32 mouse cellular contexts compared by ENCODE assay signal in the genomic region with DNA sequence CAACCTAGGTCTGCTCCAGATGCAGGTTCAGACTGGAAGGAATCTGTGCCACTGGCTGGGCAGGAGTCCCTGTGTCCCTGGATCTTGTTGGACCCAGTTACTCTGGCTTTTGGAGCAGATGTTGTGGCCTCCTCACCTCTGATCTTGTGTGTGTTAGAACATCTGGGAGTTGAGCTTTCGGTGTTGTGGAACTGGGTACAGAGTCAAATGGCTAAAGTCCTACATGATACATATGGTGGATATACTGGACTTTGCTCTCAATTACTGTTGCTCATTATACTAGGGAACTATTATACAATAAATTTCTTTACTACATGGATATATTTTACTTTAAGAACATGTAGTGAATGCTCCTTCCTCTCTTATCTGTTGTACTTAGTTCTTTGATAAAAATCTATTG. TPM values are rescaled to one million over a fixed set of nuclear protein-coding genes. Genes with fewer than 3 reads are reported as not detected.
DNase-seq lines count a peak whose midpoint lies in the region; ATAC-seq and TF ChIP-seq lines count a peak whose summit lies in the region.
"Had no signal": no experiment of that assay in that cellular context is flagged by ENCODE, and none has a peak within 500 bp of the region (broad histone marks: within the 10 kb centered on the region; RNA-seq: fewer than 3 reads in every experiment).

No protein-coding gene starts in this region.

- H3K9ac ChIP-seq in liver, adult 2 months (ENCODE audit: low read depth, low read length) = no peak overlapping the region
- H3K9ac ChIP-seq in liver, embryonic 12.5 days = no peak overlapping the region
- H3K9ac ChIP-seq in intestine, postnatal 0 days (ENCODE audit: low read depth, low read length) = no peak overlapping the region
- no peak overlapping the region for H3K9ac ChIP-seq in neural tube, embryonic 15.5 days (replicated peaks)
- H3K9ac ChIP-seq: embryonic facial prominence, embryonic 13.5 days; embryonic facial prominence, embryonic 15.5 days; forebrain, embryonic 12.5 days had no signal

- no peaks in the 10 kb centered on the region for H3K36me3 ChIP-seq in liver, adult 2 months (ENCODE audit: control insufficient read depth, insufficient read depth, low read length)
- no peaks in the 10 kb centered on the region for H3K36me3 ChIP-seq in liver, embryonic 12.5 days
- H3K36me3 ChIP-seq in intestine, postnatal 0 days (ENCODE audit: control insufficient read depth, insufficient read depth) = no peaks in the 10 kb centered on the region
- H3K36me3 ChIP-seq in small intestine, adult 2 months (ENCODE audit: control insufficient read depth, insufficient read depth, low read length) = peaks cover 11% of the 10 kb centered on the region
- H3K36me3 ChIP-seq in neural tube, embryonic 15.5 days = no peaks in the 10 kb centered on the region
- H3K36me3 ChIP-seq: embryonic facial prominence, embryonic 13.5 days; embryonic facial prominence, embryonic 15.5 days; forebrain, embryonic 10.5 days; forebrain, embryonic 12.5 days; G1E had no signal

- H3K79me2 ChIP-seq in liver, adult 2 months (ENCODE audit: control insufficient read depth, insufficient read depth, low read length) = no peaks in the 10 kb centered on the region

- H3K27me3 ChIP-seq in liver, adult 2 months (ENCODE audit: control insufficient read depth, insufficient read depth, low read length) = no peaks in the 10 kb centered on the region
- no peaks in the 10 kb centered on the region for H3K27me3 ChIP-seq in liver, embryonic 12.5 days (replicated peaks)
- no peaks in the 10 kb centered on the region for H3K27me3 ChIP-seq in intestine, postnatal 0 days (replicated peaks; ENCODE audit: control insufficient read depth, insufficient read depth, low read length)
- no peaks in the 10 kb centered on the region for H3K27me3 ChIP-seq in small intestine, adult 2 months (ENCODE audit: control insufficient read depth, insufficient read depth, low read length)
- H3K27me3 ChIP-seq in neural tube, embryonic 15.5 days (replicated peaks) = no peaks in the 10 kb centered on the region
- H3K27me3 ChIP-seq: CH12.LX; embryonic facial prominence, embryonic 13.5 days; embryonic facial prominence, embryonic 15.5 days; forebrain, embryonic 12.5 days had no signal

- TF ChIP-seq POLR2A in liver, adult 2 months (IDR thresholded peaks at IDR 0.05; ENCODE audit: extremely low read depth, insufficient read depth, low read length) = no peak
- TF ChIP-seq POLR2A in small intestine, adult 2 months (IDR thresholded peaks at IDR 0.05; ENCODE audit: low read depth, low read length) = no peak

- H3K4me2 ChIP-seq in liver, embryonic 12.5 days = no peak overlapping the region
- no peak overlapping the region for H3K4me2 ChIP-seq in intestine, postnatal 0 days (replicated peaks; ENCODE audit: low read depth)
- H3K4me2 ChIP-seq in neural tube, embryonic 15.5 days = no peak overlapping the region
- H3K4me2 ChIP-seq: embryonic facial prominence, embryonic 13.5 days; embryonic facial prominence, embryonic 15.5 days; forebrain, embryonic 12.5 days had no signal

- WGBS in liver, adult 2 months = 42% methylated on average over 1 of the region's 1 CpGs
- 91% methylated on average over 1 of the region's 1 CpGs for WGBS in liver, embryonic 12.5 days (ENCODE audit: insufficient replicate concordance)
- WGBS in intestine, postnatal 0 days = 58% methylated on average over 1 of the region's 1 CpGs
- 15% methylated on average over 1 of the region's 1 CpGs for WGBS in small intestine, adult 2 months
- WGBS in neural tube, embryonic 15.5 days = 97% methylated on average over 1 of the region's 1 CpGs

- intact Hi-C loops in heart, postnatal 14 days (cut with DNase I) = no loop called here

- H3K4me3 ChIP-seq in liver, adult 2 months (ENCODE audit: insufficient read depth, low read depth, low read length) = no peak overlapping the region
- H3K4me3 ChIP-seq in liver, embryonic 12.5 days = no peak overlapping the region
- no peak overlapping the region for H3K4me3 ChIP-seq in intestine, postnatal 0 days (ENCODE audit: low read depth, low read length)
- H3K4me3 ChIP-seq in small intestine, adult 2 months (ENCODE audit: low read depth, low read length) = no peak overlapping the region
- no peak overlapping the region for H3K4me3 ChIP-seq in neural tube, embryonic 15.5 days (replicated peaks)
- H3K4me3 ChIP-seq: embryonic facial prominence, embryonic 13.5 days; embryonic facial prominence, embryonic 15.5 days; erythroblast, embryonic 14.5 days; forebrain, embryonic 10.5 days; forebrain, embryonic 12.5 days had no signal

- no peak overlapping the region; the same call in 1 of the 2 replicates for H3K27ac ChIP-seq in liver, adult 2 months (replicated peaks; ENCODE audit: insufficient read depth, low read depth, low read length)
- no peak overlapping the region for H3K27ac ChIP-seq in liver, embryonic 12.5 days
- H3K27ac ChIP-seq in intestine, postnatal 0 days (ENCODE audit: low read depth, low read length) = peak overlapping the region; percentile 91
- peak overlapping the region; percentile 95 for H3K27ac ChIP-seq in small intestine, adult 2 months (ENCODE audit: insufficient read depth, low read depth, low read length)
- H3K27ac ChIP-seq in neural tube, embryonic 15.5 days (replicated peaks) = no peak overlapping the region
- H3K27ac ChIP-seq: embryonic facial prominence, embryonic 13.5 days; embryonic facial prominence, embryonic 15.5 days; forebrain, embryonic 10.5 days; forebrain, embryonic 12.5 days had no signal

- peak; percentile 39 for DNase-seq in heart, adult 11 months
- no peak for DNase-seq in heart, postnatal 14 days
- DNase-seq in liver, adult 2 months (ENCODE audit: extremely low read depth, low read depth, low spot score) = peak; percentile 27
- no peak for DNase-seq in spleen, postnatal 10 days (ENCODE audit: low spot score in 2 of 2)
- DNase-seq: adrenal gland, adult 8-10 months; adrenal gland, postnatal 14 days; adrenal gland, postnatal 36 days; B cell, adult 2 months; cerebellum, adult 11-12 months; cerebellum, adult 2 months; cerebellum, adult 9-10 months; cerebellum, postnatal 10 days; cerebellum, postnatal 25 days; embryo, embryonic 11 days had no signal

- no peak for TF ChIP-seq CTCF in liver, adult 2 months (IDR thresholded peaks at IDR 0.05; ENCODE audit: low read depth, low read length)
- TF ChIP-seq CTCF in intestine, postnatal 0 days (IDR thresholded peaks at IDR 0.05; ENCODE audit: low read depth) = no peak
- no peak for TF ChIP-seq CTCF in small intestine, adult 2 months (IDR thresholded peaks at IDR 0.05; ENCODE audit: extremely low read depth, insufficient read length, insufficient replicate concordance, low read depth, low read length)

- ATAC-seq in liver, embryonic 12.5 days = no peak
- ATAC-seq in intestine, postnatal 0 days = peak; percentile 86
- ATAC-seq in neural tube, embryonic 15.5 days (ENCODE audit: low FRiP score) = no peak
- ATAC-seq: activated CD4-positive, CD25-positive, alpha-beta regulatory T cell, adult 4 months; CD4-positive, CD25-positive, alpha-beta regulatory T cell, adult 4 months; forebrain, embryonic 14.5 days; Patski had no signal

- no peaks in the 10 kb centered on the region for H3K9me3 ChIP-seq in liver, embryonic 12.5 days (replicated peaks)
- no peaks in the 10 kb centered on the region for H3K9me3 ChIP-seq in intestine, postnatal 0 days (ENCODE audit: control insufficient read depth)
- no peaks in the 10 kb centered on the region for H3K9me3 ChIP-seq in neural tube, embryonic 15.5 days (replicated peaks)
- H3K9me3 ChIP-seq: embryonic facial prominence, embryonic 13.5 days; embryonic facial prominence, embryonic 15.5 days; forebrain, embryonic 10.5 days; forebrain, embryonic 12.5 days had no signal

- no peaks in the 10 kb centered on the region; the same call in 1 of the 2 replicates for H3K4me1 ChIP-seq in liver, adult 2 months (ENCODE audit: control insufficient read depth, insufficient read depth, low read length)
- H3K4me1 ChIP-seq in liver, embryonic 12.5 days = no peaks in the 10 kb centered on the region
- 0 out of 2 replicates have a peak, but pooled peaks cover 4% of the 10 kb centered on the region for H3K4me1 ChIP-seq in intestine, postnatal 0 days (replicated peaks; ENCODE audit: control insufficient read depth, insufficient read depth, low read length)
- H3K4me1 ChIP-seq in small intestine, adult 2 months (ENCODE audit: control insufficient read depth, insufficient read depth, insufficient read length, low read length) = peaks cover 5% of the 10 kb centered on the region; the same call in 1 of the 2 replicates
- no peaks in the 10 kb centered on the region for H3K4me1 ChIP-seq in neural tube, embryonic 15.5 days
- H3K4me1 ChIP-seq: embryonic facial prominence, embryonic 13.5 days; embryonic facial prominence, embryonic 15.5 days; forebrain, embryonic 10.5 days; forebrain, embryonic 12.5 days had no signal

RNA-seq across cellular contexts. Expression of a gene that starts 0.9 kb away (rescaled TPM):
- total RNA-seq in heart, postnatal 14 days (2021) = under 1 TPM; 0.22 to 0.60 TPM
- total RNA-seq in liver, adult 2 months (2014; rRNA removed) = 9.0 and 25.9 TPM in 2 replicates
- polyA plus RNA-seq in liver, adult 2 months (2012; rRNA removed) = 0.22 and 0.62 TPM in 2 replicates
- polyA plus RNA-seq in liver, embryonic 12.5 days (2016; fragmentation: Nextera tagmentation; extraction: Ambion mirVana) = not detected in 2 replicates
- polyA plus RNA-seq in intestine, postnatal 0 days (2015; fragmentation: Nextera tagmentation; extraction: Ambion mirVana) = 169 and 175 TPM in 2 replicates
- polyA plus RNA-seq in small intestine, adult 2 months (2012; rRNA removed) = 54.1 and 189 TPM in 2 replicates
- polyA plus RNA-seq in neural tube, embryonic 15.5 days (2015; fragmentation: Nextera tagmentation; extraction: Ambion mirVana) = 0.38 TPM in 1 of 2 replicates, not detected in the other
- total RNA-seq: CH12.LX had no signal
- polyA plus RNA-seq: activated CD4-positive, CD25-positive, alpha-beta regulatory T cell, adult 4 months; CD4-positive, CD25-positive, alpha-beta regulatory T cell, adult 4 months; cortical plate, adult 2 months; embryonic facial prominence, embryonic 11.5 days; embryonic facial prominence, embryonic 13.5 days; embryonic facial prominence, embryonic 15.5 days; erythroblast, embryonic 14.5 days; forebrain, embryonic 10.5 days; forebrain, embryonic 12.5 days; forebrain, embryonic 14.5 days; G1E; Patski had no signal

RNA-seq across cellular contexts. Expression of a gene that starts 37.9 kb away (rescaled TPM):
- total RNA-seq in heart, postnatal 14 days (2021) = not detected
- total RNA-seq in liver, adult 2 months (2014; rRNA removed) = not detected in 2 replicates
- polyA plus RNA-seq in liver, adult 2 months (2012; rRNA removed) = not detected in 2 replicates
- polyA plus RNA-seq in liver, embryonic 12.5 days (2016; fragmentation: Nextera tagmentation; extraction: Ambion mirVana) = 0.12 TPM in 1 of 2 replicates, not detected in the other
- not detected in 2 replicates for polyA plus RNA-seq in intestine, postnatal 0 days (2015; fragmentation: Nextera tagmentation; extraction: Ambion mirVana)
- polyA plus RNA-seq in small intestine, adult 2 months (2012; rRNA removed) = 0.24 TPM in 1 of 2 replicates, not detected in the other
- polyA plus RNA-seq in neural tube, embryonic 15.5 days (2015; fragmentation: Nextera tagmentation; extraction: Ambion mirVana) = 0.70 TPM in 1 of 2 replicates, not detected in the other
- total RNA-seq: adrenal gland, adult 18-20 months; adrenal gland, adult 8-10 months; adrenal gland, postnatal 14 days; adrenal gland, postnatal 36 days; CH12.LX had no signal
- polyA plus RNA-seq: CD4-positive, CD25-positive, alpha-beta regulatory T cell, adult 4 months; cerebellum, adult 2 months; cortical plate, adult 2 months; embryonic facial prominence, embryonic 11.5 days; embryonic facial prominence, embryonic 13.5 days; embryonic facial prominence, embryonic 15.5 days; erythroblast, embryonic 14.5 days; forebrain, embryonic 10.5 days; forebrain, embryonic 12.5 days; forebrain, embryonic 14.5 days; G1E; Patski had no signal

Comparison
In these comparisons a context has a peak if more than half of its experiments do, and no peak if none do; other contexts are left out.
1. DNase-seq: peak in heart, adult 11 months (single experiment) and liver, adult 2 months (single experiment); none in heart, postnatal 14 days (0 of 2) and spleen, postnatal 10 days (0 of 2).
2. H3K27ac ChIP-seq: peak in intestine, postnatal 0 days (single experiment) and small intestine, adult 2 months (single experiment); none in liver, adult 2 months (single experiment), liver, embryonic 12.5 days (single experiment) and neural tube, embryonic 15.5 days (single experiment).
3. RNA of a gene that starts 0.9 kb away (polyA plus RNA-seq): 54.1 to 189 TPM in small intestine, adult 2 months and 169 to 175 TPM in intestine, postnatal 0 days; 0.22 to 0.62 TPM in liver, adult 2 months, not detected in liver, embryonic 12.5 days and 0.38 TPM in neural tube, embryonic 15.5 days; every median in the first group is over 10 times any median in the second.